Mouse (Mus musculus): ENCODE results near the gene Etl4.

DNA sequence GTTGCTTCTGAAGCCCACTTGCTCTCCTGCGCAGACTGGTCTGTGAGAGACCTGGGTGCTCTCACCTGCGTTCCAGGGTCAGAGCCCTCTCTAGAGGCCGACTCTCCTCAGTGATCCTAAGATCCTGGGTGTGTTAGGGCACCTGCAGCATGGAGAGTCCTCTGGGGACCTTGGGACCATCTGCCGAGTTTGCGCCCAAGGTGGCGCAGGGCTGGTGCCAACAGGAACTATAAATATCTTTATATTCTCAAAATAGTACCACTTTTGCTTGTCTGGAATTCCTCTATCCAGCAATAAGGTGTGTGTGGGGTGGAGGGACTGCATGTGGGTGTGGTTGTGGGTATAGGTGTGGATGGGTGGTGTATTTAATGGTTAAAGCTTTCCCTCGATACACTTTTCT lies 293.4 kb downstream of the Etl4 start:
- TF ChIP-seq CTCF (IDR thresholded peaks at IDR 0.05) = no peak
- peak; percentile 21; the same call in 1 of the 2 replicates for TF ChIP-seq POLR2A (IDR thresholded peaks at IDR 0.05; ENCODE audit: insufficient read depth, low read depth, low read length)
- TF ChIP-seq EP300 (IDR thresholded peaks at IDR 0.05; ENCODE audit: insufficient read depth, low read depth, low read length) = no peak

Data from heart, adult 2 months (tissue).